Mouse (Mus musculus) forebrain, postnatal 0 days (tissue): Measurements from ENCODE around the gene Nxph4. TPM values are rescaled to one million over a fixed set of nuclear protein-coding genes. Genes with fewer than 3 reads are reported as not detected.

Experiments
- ATAC-seq: fragments of 200-750 bp; cut with Nextera tagmentation; 2 replicates; pipeline ENCODE4 v1.8.0; 2017; ENCODE audit warnings: mild to moderate bottlenecking, moderate library complexity
- DNase-seq: peaks from one replicate; pipeline ENCODE4 v3.0.0-alpha.2; 2015
- H3K27ac ChIP-seq: fragments of 300-500 bp; sonication (generic); 2 replicates; pipeline ENCODE4 v1.5.1; 2014; ENCODE audit warnings: low read depth, mild to moderate bottlenecking, antibody characterized with exemption, low read length, moderate library complexity, mixed read lengths
- H3K27me3 ChIP-seq: fragments of 300-500 bp; sonication (generic); 2 replicates; pipeline ENCODE4 v1.6.1; 2014; ENCODE audit warnings: mild to moderate bottlenecking, low read length, mixed read lengths; ENCODE audit not compliant: insufficient read depth
- H3K36me3 ChIP-seq: fragments of 300-500 bp; sonication (generic); 2 replicates; pipeline ENCODE4 v1.6.1; 2014; ENCODE audit warnings: mild to moderate bottlenecking, moderate library complexity; ENCODE audit not compliant: insufficient read depth
- H3K4me1 ChIP-seq: fragments of 300-500 bp; sonication (generic); 2 replicates; pipeline ENCODE4 v1.6.1; 2014; ENCODE audit warnings: antibody characterized with exemption; ENCODE audit not compliant: insufficient read depth
- H3K4me2 ChIP-seq: fragments of 300-500 bp; sonication (generic); 2 replicates; pipeline ENCODE4 v1.6.1; 2014; ENCODE audit warnings: low read depth, mild to moderate bottlenecking, moderate library complexity
- H3K4me3 ChIP-seq: fragments of 300-500 bp; sonication (generic); 2 replicates; pipeline ENCODE4 v1.5.1; 2014; ENCODE audit warnings: low read depth, low read length, mixed read lengths
- H3K9ac ChIP-seq: fragments of 300-500 bp; sonication (generic); 2 replicates; pipeline ENCODE4 v1.6.1; 2014; ENCODE audit warnings: mild to moderate bottlenecking
- H3K9me3 ChIP-seq: fragments of 300-500 bp; sonication (generic); 2 replicates; pipeline ENCODE4 v1.6.1; 2016; ENCODE audit warnings: low read length
- CTCF ChIP-seq: sonication (generic); IDR thresholded peaks from 2 replicates; pipeline ENCODE4 v1.5.1; 2016; ENCODE audit warnings: antibody characterized with exemption, control low read depth, low read depth
- WGBS: fragments of 180-500 bp; shearing (Covaris S2); extraction: QIAGEN DNeasy Blood & Tissue Kit; methylation state at CpG from one replicate; pipeline ENCODE4 v1.1.7; 2014; 5-methylcytosine and 5-hydroxymethylcytosine counted together
- polyA plus RNA-seq: library from polyadenylated mRNA; unstranded; fragments of >200 nt; fragmentation: Nextera tagmentation; extraction: Ambion mirVana; gene quantifications from 2 replicates; pipeline ENCODE4 v1.2.1, GENCODE M21; 2015
- total RNA-seq: library from RNA; depleted of rRNA; stranded (reverse); fragments of >200 nt; gene quantifications from 2 replicates; pipeline ENCODE4 v1.2.3, GENCODE M21; 2014

Nxph4 gene
- total and polyA plus RNA-seq, 2 experiments from 2014 or later, result 2.1 to 22.6 TPM

DNA sequence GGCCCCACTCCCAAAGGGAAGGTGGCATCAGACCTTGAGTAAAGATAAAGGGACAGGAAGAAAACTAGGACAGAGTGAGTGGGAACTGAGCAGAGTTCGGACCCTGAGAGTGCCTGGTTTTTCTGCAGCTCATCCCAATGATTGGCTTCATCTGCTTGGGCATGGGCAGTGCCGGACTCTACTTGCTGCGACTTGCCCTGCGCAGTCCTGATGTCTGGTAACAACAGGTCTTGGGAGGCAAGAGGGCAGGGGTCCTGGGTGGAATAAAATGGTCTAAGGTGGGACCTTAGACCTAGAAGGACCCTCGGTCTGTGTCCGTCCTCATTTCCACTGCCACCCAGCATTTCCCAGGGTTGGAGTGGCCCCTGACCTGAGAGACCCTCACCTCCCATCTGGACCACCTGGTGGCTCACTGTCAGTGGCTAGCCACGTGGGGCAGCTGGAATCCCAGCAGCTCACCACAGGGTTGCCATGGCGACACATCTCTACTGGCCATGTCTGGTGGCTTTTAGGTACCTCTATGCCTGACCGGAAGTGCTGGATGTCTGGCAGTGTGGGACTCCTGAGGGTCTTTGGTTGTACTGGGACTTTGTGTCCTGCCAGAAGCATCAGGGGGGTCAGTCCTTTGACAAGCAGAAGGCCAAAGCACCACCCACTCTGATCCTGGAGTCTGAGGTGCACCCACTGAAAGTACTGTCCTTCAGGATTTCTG, 18.9 kb downstream of the Nxph4 start:
- WGBS, result 39% methylated on average over 9 of the region's 9 CpGs
- H3K27ac ChIP-seq, result no peak overlapping the region
- no peak for ATAC-seq

GRCm38 (mm10) chr10:127514764-127515163, 19.6 kb downstream of the Nxph4 start, which contains the start of gene Ndufa4l2:
Gene Ndufa4l2 (plus strand): TSS chr10:127514967.
- Histone ChIP-seq H3K9ac (0 out of 2 replicates have a peak within 1 kb of the TSS, but pooled peaks have one; percentile 68), H3K4me3 (no peak within 1 kb of the TSS), H3K27ac (no peak within 1 kb of the TSS), H3K27me3 (0 out of 2 replicates have a peak, but pooled peaks cover 10% of the 10 kb centered on the region), H3K9me3 (no peaks in the 10 kb centered on the region), H3K4me2 (peak within 1 kb of the TSS; percentile 83), H3K36me3 (peaks cover 9% of the 10 kb centered on the region), H3K4me1 (peaks cover 29% of the 10 kb centered on the region)
- no peak for ATAC-seq
- TF ChIP-seq CTCF, result no peak
- no peak for DNase-seq
- WGBS, result 21% methylated on average over 6 of the region's 6 CpGs

More for the DNA sequence above, 18.9 kb downstream of the Nxph4 start:
- Histone ChIP-seq H3K4me1 (peaks cover 23% of the 10 kb centered on the region), H3K9me3 (no peaks in the 10 kb centered on the region), H3K4me2 (no peak overlapping the region), H3K36me3 (peaks cover 9% of the 10 kb centered on the region), H3K27me3 (0 out of 2 replicates have a peak, but pooled peaks cover 10% of the 10 kb centered on the region), H3K9ac (no peak overlapping the region), H3K4me3 (no peak overlapping the region)
- DNase-seq, result no peak
- TF ChIP-seq CTCF, result no peak

DNA sequence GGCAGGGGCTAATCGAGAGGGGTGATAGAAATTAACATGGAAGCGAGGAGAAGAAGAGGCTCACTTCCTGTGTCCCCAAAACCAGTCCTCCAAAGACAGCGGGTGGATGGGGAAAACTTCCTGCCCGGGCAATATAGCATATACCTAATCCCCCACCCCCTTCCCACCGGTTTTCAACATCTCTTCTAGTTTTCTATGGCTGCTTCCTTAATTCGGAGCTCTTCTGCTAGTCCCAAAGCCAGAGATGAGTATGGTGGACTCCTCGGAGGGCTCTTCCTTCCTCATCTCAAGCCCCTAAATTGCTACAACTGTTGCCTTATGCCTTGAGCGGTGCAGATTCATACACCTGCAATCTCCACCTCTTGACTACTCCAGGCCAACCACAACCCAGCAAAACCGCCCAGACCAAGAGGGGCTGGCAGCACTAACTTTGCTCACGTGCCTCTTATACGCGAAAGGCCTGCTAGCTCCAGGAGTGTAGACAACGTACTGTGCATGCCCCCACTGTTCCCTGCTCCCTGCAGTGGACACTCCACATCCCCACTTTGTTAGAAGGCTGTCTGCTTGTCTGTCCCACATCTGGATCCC, 20.2 kb downstream of the Nxph4 start:
- H3K9me3 ChIP-seq, result no peaks in the 10 kb centered on the region
- no peak for ATAC-seq
- peaks cover 33% of the 10 kb centered on the region for H3K4me1 ChIP-seq
- TF ChIP-seq CTCF, result no peak
- H3K27me3 ChIP-seq, result 0 out of 2 replicates have a peak, but pooled peaks cover 10% of the 10 kb centered on the region
- H3K36me3 ChIP-seq, result peaks cover 9% of the 10 kb centered on the region
- no peak overlapping the region for H3K4me3 ChIP-seq
- H3K9ac ChIP-seq, result no peak overlapping the region
- no peak for DNase-seq
- H3K27ac ChIP-seq, result no peak overlapping the region
- 21% methylated on average over 13 of the region's 13 CpGs for WGBS
- peak overlapping the region; percentile 83; the same call in 1 of the 2 replicates for H3K4me2 ChIP-seq

DNA sequence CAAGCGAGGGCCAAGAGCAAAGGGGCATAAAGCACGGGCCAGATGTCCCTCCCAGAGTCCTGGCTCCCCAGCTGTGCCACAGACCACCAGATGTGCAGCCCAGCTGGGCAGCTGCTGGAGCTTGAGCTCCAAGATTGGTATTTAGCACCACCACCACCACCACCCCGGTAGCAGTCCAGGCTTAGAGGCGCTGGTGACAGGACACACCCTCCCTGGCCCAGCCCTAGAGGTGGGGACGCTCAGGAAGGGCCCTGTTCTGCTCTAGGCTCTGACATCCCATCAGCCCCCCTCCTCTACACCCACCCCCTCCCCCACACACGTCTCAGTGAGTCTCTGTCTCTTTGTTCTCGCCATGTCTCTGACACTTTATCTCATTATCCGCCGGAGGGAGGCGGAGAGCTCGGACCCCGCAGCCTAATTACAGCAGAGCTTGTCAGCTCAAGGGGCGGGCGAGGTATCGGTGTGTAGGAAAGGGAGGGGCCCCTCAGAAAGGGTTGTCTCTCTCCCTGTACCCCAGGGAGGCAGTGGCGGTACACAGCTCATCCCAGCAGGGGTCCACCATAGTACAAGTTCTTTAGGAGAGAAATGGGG, 20.8 kb downstream of the Nxph4 start:
- 3% methylated on average over 16 of the region's 16 CpGs for WGBS
- peaks cover 9% of the 10 kb centered on the region for H3K36me3 ChIP-seq
- no peaks in the 10 kb centered on the region for H3K9me3 ChIP-seq
- ATAC-seq (no peak), DNase-seq (no peak)
- H3K9ac ChIP-seq, result peak overlapping the region; percentile 68; the same call in 1 of the 2 replicates
- peaks cover 35% of the 10 kb centered on the region for H3K4me1 ChIP-seq
- peak overlapping the region; percentile 83 for H3K4me2 ChIP-seq
- 0 out of 2 replicates have a peak, but pooled peaks cover 10% of the 10 kb centered on the region for H3K27me3 ChIP-seq
- no peak overlapping the region for H3K4me3 ChIP-seq
- TF ChIP-seq CTCF, result no peak
- no peak overlapping the region for H3K27ac ChIP-seq

GRCm38 (mm10) chr10:127512813-127513212, 21.5 kb downstream of the Nxph4 start:
- DNase-seq (peak; percentile 97), ATAC-seq (peak; percentile 53)
- Histone ChIP-seq H3K27ac (peak overlapping the region; percentile 92), H3K4me2 (peak overlapping the region; percentile 83), H3K4me1 (peaks cover 38% of the 10 kb centered on the region), H3K36me3 (peaks cover 3% of the 10 kb centered on the region; the same call in 1 of the 2 replicates), H3K9ac (peak overlapping the region; percentile 68), H3K4me3 (peak overlapping the region; percentile 41), H3K27me3 (0 out of 2 replicates have a peak, but pooled peaks cover 10% of the 10 kb centered on the region), H3K9me3 (no peaks in the 10 kb centered on the region)
- under 1% methylated on average over 27 of the region's 27 CpGs for WGBS
- peak; percentile 100 for TF ChIP-seq CTCF

- no peak for DNase-seq
- TF ChIP-seq CTCF, result no peak
- no peaks in the 10 kb centered on the region for H3K9me3 ChIP-seq
- H3K9ac ChIP-seq, result peak overlapping the region; percentile 68
- H3K4me1 ChIP-seq, result peaks cover 38% of the 10 kb centered on the region
- H3K4me2 ChIP-seq, result peak overlapping the region; percentile 83
- no peaks in the 10 kb centered on the region for H3K36me3 ChIP-seq
- peak overlapping the region; percentile 41 for H3K4me3 ChIP-seq
- WGBS, result 4% methylated on average over 7 of the region's 7 CpGs
- H3K27me3 ChIP-seq, result 0 out of 2 replicates have a peak, but pooled peaks cover 10% of the 10 kb centered on the region
- ATAC-seq, result no peak
- H3K27ac ChIP-seq, result peak overlapping the region; percentile 92
These were observed 22.1 kb downstream of the Nxph4 start for GRCm38 (mm10) chr10:127512307-127512666.
